Mouse (Mus musculus) lung, adult 18-20 months (tissue): Measurements from ENCODE around the gene March2.
"Not testable (repeated sequence)": the region's sequence is repeated elsewhere in the genome, so short reads cannot be mapped to it uniquely, and the experiment has no call there.

Experiments
- DNase-seq, 2 experiments: peaks; one replicate each; pipeline ENCODE4 v3.0.0; 2022; ENCODE audit warnings: mixed read lengths in 2 of 2

The March2 gene

GRCm38 (mm10) chr17:33718384-33718881, at the start of gene March2:
TSS of gene March2 (minus strand) at chr17:33718670.
- peak; percentile 98 for DNase-seq

DNA sequence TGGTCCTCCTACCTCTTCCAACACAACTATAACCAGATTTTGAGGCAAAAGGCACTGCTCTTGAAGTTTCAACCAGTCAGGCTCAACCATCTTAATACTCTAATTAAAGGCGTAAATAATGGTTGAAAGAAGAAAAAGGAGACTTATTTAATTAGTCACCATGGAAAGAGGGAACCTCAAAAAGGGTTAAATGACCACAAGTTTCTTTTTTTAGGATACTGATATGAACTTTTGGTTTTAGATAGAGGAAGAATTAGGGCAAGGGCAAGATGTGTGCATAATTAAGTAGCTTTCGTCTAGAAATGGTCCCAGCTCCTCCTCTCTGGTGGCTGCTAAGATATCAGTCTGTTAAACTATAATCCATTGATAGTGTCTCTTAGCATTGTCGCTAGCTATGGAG, 47.9 kb upstream of the March2 start:
- no peak for DNase-seq

DNA sequence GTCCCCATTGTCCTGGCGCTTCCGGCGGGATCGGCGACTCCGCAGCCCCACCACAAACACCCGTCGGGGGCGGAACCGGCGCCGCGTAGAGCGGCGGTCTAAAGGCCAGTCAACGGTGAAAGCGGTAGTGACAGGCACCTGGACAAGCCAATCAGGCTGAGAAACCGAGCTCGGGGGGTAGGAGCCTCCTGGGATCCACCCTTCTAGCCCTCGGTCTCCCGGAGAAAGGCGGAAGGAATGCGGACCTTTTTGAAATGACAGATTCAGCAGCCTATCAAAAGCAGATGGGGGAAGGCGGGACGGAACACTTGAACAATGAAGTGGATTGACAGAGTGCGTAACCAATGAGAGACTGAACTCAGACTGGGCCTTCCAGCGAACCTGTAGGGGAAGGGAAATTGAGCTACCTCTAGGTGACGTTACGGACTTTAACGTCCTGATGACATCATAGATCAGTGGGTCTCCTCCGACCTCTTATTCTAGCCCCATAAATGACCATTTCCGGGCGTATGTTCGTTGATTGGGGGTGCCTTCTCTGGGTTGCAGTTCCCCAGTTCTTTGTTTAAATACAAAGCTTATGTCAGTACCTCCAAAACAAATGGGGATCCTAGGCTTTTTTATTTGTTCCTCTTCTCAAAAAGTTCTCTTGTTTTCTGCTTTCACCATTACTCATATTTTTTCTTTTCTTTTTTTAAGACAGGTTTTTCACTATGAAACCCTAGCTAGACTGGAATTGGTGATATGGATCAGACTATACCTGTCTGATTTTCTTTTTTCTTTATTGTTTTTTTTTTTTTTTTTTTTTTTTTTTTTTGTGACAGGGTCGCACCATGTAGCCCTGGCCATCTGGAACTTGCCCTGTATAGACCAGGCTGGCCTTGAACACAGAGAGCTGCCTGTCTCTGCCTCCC, 42.0 kb upstream of the March2 start, which contains the start of gene Rab11b:
Rab11b (minus strand) TSS at position 276 of the 911 bp plus-strand sequence.
- peak; percentile 100 for DNase-seq

DNA sequence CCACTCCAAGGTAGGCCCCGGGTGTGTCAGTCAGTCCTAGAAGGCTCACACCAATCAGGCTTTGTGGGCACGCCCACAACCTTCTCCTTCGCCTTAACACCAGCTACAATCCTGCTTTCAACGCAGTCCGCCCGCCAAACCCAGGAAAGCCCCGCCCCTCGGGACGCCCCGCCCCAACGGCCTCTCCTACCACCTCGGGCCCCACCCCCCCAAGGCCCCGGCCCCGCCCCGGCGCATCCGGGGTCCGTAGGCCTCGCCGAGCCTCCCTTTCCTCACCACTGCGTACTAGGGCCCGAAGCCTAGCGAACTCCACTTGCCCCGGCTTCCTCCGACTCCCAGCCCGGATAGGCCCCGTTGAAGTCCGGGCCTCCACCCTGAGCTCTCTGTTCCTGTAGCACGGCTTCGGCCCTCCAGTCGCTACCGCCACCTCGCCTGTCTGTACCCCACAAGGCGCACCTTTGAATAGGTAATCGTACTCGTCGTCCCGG, 41.3 kb upstream of the March2 start:
- peak; percentile 95 to 97 for DNase-seq

DNA sequence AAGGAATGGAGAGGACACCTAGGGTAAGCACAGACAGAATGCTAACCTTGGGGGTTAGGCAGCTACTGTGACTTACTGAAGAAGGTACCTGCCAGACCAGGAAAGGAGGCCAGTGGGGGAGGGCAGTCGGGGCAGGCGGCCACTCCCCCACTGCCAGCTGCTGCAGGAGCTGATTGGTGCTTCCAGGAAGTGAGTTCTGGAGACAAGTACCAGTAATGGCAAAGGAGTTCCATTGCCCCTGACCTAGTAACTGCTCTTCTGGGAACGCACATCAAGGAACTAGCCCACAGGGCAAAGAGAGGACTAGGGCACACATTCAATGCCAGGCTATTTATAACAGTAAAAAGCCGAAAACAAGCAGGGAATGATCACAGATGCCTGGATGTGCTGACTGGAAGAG, 38.8 kb upstream of the March2 start:
- peak; percentile 48 to 62 for DNase-seq

DNA sequence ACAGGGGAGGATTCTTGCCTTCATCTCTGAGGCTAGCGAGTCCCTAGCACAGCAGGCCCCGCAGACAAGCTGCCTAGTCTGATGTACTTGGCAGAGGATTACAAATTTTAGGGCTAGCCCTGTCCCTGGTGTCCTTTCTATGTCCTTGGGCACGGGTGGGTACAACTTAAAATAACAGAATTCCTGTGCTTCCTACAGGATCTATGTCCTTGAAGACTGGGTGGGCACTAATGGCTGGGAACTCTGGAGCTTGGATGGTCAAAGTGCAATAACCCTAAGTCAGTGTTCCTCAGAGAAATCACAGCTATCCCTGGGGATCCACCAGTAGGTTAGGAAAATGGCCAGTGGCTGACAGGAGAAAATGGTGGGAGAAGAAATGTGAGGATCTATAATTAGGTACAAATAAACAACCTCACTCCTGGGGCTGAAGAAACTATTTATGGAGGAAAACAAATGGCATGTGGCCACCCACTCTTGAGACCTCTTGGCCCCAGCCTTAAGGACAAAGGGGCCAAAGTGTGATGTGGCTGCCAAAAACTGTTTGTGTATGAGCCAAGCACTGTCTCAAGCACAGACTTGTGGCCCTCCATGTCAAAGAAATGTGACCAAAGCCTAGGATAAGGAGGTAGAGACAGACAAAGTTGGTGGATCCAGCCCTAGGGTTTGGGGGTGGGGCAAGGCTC, 37.8 kb upstream of the March2 start:
- peak; percentile 68 to 72 for DNase-seq

DNA sequence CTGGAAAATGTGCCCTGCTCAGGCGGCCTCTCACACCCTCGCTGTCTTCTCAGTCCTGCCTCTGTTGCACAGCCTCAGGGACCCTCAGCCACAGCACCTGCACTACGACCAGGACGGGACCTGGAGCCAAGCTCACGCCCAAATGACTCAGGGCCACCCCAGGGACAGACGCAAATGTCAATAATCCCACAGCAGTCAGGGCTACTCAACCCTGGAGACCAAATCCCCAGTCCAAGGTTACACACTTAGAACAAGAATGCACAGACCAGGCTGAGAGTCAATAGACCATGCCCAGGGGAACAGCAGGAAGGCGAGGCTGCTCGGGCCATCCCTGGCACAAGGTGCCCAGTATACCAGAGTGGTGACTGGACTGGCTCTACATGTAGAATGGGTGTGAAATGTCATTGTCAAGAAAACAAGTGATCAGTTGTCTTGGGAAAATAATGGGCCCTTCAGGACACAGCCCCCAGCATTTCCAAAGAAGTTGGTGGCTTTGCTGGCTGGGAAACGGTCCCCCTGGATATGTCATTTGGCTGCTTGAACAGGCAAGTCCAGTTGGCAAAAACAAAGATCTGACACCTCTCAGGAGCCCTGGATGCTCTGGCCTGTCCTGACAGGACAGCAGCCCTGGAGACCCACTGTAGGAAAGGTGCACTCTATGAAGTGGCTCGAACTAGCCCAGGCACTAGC, 37.1 kb upstream of the March2 start:
- peak; percentile 25 to 51 for DNase-seq

- DNase-seq = no peak
Observed at GRCm38 (mm10) chr17:33754656-33755055, 36.2 kb upstream of the March2 start.

GRCm38 (mm10) chr17:33752297-33752696, 33.8 kb upstream of the March2 start:
- no peak for DNase-seq

DNA sequence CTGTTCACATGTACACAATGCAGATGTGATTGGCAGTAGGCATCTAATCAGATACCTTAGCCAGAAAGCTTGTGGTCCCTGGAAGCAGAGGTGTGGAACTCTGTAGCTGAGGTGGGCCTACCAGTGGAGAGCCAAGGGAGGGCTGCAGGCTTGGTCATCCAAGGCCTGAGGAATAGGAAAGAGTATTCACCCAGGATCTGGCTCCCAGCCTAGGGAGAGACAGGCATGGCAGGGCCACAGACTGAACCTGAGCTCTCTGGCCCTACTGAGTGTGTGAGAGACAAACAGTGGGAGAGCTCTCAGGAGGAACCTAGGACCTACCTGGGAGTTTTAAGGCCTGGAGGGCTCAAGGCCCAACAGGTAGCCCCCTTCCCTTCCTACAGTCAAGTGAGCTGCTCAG, 32.7 kb upstream of the March2 start:
- DNase-seq = no peak

DNA sequence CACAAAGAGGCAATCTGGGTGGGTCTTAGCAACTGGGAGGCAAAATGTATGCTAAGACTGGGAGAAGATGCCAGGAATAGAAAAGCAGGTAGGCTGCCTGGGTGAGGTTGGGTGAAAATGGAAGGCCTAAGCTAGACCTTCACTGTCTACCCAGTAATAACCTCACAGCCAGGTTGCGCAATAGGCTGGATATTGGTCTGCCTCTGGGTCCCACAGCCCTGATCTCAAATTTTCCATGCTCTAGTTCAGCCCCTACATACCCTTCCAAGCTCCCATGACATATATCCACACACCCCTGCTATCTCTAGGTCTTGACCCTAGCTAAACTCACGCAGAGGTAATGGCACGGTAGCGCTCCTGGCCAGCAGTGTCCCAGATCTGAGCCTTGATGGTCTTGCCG, 31.0 kb upstream of the March2 start:
- DNase-seq = peak in 1 of 2 experiments; percentile 31

DNA sequence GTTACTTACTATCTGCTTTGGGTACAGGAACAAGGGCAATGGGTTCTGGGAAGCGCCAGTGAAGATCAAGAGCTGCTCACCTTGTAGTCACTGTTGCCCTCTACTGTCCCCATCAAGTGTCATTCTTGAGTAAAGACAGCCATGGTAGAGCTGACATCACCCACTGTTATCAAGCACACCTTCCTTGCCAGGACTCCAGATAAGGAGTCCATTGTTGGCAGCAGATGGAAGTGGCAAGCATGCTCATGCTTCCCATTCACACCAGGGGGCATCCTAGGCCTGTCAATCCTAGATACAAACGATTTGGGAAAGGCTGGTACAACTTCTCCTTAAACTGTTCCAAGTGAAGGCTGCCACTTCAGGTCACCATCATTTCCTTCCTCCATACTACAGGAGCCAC, 27.5 kb upstream of the March2 start:
- DNase-seq = peak; percentile 49 to 67

DNA sequence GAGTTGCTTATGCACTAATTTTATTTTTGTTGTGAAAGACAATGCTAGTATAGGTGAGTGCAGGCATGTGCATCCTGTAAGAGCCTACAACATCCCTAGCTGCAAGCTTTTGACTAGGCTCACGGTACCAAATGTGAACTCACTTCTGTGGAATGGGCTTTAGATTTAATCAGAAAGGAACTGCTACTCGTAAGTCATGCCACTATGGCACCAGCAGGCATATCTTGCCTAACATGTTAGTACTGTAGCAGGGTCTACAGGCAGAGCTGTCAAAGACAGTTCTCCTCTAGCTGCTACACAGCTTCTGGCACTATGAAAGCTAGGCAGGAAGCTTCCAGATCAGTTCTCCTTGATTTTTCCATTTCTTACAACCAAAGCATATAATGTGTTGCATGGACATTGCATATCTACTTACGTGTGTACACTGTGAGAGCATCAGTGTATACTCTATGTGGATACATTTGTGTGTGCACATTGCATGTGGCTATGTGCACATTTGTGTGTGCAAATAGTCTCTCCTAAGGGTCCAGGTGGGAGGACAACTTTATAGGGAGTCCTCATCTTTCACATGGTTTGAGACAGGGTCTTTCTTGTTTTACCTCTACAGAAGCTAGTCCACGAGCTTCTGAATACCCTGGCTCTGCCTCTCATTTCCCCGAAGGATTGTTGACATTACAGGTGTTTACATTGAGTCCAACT, 26.4 kb upstream of the March2 start:
- no peak for DNase-seq

DNA sequence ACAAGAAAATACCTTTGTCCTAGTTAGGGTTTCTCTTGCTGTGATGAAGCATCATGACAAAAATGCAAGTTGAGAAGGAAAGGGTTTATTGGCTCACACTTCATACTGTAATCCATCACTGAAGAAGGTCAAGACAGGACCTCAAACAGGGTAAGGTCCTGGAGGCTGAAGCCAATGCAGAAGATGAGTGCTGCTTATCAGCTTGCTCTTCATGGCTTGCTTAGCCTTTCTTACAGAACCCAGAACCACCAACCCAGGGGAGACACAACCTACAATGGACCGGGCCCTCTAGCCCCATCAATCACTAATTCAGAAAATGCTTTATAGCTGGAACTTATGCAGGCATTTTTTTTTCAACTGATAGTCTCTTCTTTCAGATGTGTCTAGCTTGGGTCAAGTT, 23.9 kb upstream of the March2 start:
- DNase-seq = no peak

DNA sequence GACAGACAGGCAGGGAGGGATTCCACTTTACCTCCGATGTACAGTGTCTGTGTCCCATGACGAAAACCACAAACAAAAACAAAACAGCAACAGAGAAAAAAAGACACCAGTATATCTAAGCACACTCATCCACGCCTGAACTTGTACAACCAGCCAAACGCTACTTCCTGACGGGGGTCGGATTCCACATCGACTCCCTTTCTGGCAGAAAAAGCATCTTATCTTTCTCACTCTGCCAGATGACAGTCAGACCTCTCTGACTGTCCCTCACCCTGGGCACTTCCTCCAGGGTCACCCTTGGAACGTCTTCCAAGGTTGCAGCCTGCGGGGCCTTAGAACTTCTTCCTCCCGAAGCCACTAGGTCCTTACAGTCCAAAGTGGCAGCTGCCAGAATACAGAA, 15.1 kb upstream of the March2 start:
- not testable (repeated sequence) for DNase-seq

- DNase-seq = not testable (repeated sequence)
Observed at GRCm38 (mm10) chr17:33732556-33733083, 14.2 kb upstream of the March2 start.

DNA sequence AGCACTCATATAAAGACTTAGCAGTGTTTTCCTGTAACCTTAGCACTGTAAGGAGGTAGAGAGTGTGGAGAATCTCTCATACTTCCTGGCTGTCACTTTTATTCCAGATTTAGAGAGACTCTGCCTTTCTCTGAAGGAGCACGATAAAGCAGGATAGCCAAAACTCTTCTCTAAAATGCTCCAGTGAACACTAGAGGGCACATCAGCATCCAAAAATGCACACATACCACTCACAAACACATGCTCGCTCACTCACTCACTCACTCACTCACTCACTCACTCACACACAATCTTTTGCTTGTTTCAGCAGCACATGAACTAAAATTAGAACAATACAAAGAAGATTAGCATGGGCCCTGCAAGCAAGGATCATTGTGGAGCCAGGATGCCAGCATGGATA, 10.7 kb upstream of the March2 start:
- no peak for DNase-seq

DNA sequence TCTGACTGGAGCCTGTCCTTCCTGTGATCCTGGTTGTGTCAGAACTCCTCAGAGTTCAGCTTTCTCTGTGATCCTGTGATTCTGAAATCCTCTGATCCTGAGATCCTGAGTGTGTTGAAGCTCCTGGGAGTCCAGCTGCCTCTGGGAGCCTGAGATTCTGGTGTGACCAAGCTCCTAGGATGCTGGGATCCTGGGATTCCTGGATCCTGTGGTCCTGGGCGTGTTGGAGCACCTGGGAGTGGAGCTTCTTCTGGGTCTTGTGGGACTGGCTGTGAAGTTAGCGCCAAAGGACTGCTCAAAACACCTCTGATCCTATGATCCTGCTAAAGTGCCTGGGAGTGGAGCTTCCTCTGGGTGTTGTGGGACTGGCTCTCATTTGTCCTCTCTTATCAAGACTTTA, 9.9 kb upstream of the March2 start:
- DNase-seq = no peak

GRCm38 (mm10) chr17:33719736-33720378, 1.4 kb upstream of the March2 start:
- DNase-seq = no peak

- DNase-seq = no peak
Observed at GRCm38 (mm10) chr17:33718944-33719725, 665 bp upstream of the March2 start.

- no peak for DNase-seq
Observed at GRCm38 (mm10) chr17:33717982-33718381, 488 bp downstream of the March2 start.
